Mouse (Mus musculus): Measurements from ENCODE around the gene Ints1. TPM values are rescaled to one million over a fixed set of nuclear protein-coding genes. Genes with fewer than 3 reads are reported as not detected.

Gene Ints1
- polyA plus RNA-seq, 1 experiment from 2014 or later, result 35.9 TPM

DNA sequence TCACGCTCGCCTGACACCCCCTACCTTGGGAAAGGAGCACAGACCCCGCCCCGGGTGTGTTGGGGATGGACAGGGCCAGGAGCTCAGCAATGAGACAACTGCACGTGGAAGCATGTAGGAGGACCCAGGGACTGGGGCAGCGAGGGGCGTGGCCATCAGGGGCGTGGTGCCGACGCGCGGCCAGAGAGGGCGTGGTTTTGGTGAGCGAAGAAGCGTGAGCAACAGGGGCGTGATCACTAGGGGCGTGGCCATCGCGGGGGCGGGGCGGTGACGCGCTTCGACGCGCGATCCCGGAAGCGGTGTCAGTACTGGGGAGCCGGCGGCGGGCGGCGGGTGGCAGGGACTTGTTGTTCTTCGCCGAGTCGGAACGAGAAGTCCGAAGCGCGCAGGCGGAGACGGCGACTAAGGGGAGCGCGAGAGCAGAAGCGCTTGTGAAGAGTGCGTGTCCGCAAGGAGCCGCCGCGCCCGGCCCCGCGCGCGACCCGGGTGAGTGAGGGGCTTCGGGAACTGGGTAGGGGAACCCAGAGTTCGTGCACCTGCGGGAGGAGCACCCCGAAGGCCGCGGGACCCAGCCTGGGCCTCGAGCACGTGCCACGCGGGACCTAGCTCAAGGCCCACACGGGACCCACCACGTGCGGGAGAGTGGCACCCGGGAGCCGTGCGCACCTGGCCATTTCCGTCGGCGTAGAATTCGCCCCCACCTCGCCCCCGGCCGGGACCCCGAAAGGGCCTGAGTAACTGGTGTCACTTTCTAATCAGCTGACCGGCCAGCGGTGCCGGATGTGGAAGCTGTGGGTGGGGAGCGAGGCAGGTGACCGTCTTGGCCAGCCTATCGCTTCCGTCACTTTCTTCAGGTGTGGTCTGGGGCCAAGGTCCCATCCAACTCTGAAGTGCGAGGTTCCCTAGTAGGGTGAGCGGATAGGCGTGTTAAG is 16.0 kb upstream of the Ints1 start, which contains the start of gene Mafk:
Gene Mafk, plus strand, starts transcription at position 287 of the 932 bp plus-strand sequence.
- Histone ChIP-seq H3K9me3 (ENCODE audit: control insufficient read depth, low read length) (no peaks in the 10 kb centered on the region), H3K27me3 (ENCODE audit: control insufficient read depth, insufficient read depth, low read length) (no peaks in the 10 kb centered on the region), H3K4me1 (ENCODE audit: control insufficient read depth, insufficient read depth, low read length) (peaks cover 13% of the 10 kb centered on the region), H3K36me3 (ENCODE audit: control insufficient read depth, insufficient read depth, low read length) (no peaks in the 10 kb centered on the region), H3K4me3 (ENCODE audit: low read depth, low read length) (peak within 1 kb of the TSS; percentile 46), H3K9ac (ENCODE audit: low read length) (peak within 1 kb of the TSS; percentile 30), H3K4me2 (ENCODE audit: low read depth) (peak within 1 kb of the TSS; percentile 86), H3K27ac (ENCODE audit: low read depth, low read length) (no peak within 1 kb of the TSS)
- DNase-seq (ENCODE audit: low spot score), result peak; percentile 98
- under 1% methylated on average over 91 of the region's 92 CpGs for WGBS
- ATAC-seq (ENCODE audit: insufficient read depth, low FRiP score, low TSS enrichment), result peak; percentile 87

DNA sequence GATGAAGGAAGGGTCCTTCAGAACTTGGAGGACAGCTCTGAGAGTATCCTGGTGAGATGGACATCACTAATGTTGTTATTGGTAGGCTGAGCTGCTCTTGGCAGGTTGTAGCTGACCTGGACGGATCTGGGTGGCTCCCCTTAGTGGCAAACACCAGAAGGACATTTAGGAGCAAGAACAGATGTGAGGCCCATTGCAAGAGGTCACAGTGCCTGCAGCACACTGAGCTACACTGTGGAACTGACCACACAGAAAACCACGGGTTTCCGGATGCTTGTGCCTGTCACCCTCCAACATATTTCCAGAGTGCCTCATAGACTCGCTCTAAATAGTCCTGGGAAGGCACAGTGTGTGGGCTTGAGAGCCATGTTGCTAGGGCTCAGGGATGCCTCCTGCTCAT is 14.0 kb upstream of the Ints1 start:
- no peak for ATAC-seq (ENCODE audit: insufficient read depth, low FRiP score, low TSS enrichment)
- H3K36me3 ChIP-seq (ENCODE audit: control insufficient read depth, insufficient read depth, low read length), result no peaks in the 10 kb centered on the region
- 64% methylated on average over 4 of the region's 4 CpGs for WGBS
- H3K9me3 ChIP-seq (ENCODE audit: control insufficient read depth, low read length), result no peaks in the 10 kb centered on the region
- H3K27ac ChIP-seq (ENCODE audit: low read depth, low read length), result no peak overlapping the region
- no peak overlapping the region for H3K4me2 ChIP-seq (ENCODE audit: low read depth)
- no peaks in the 10 kb centered on the region for H3K27me3 ChIP-seq (ENCODE audit: control insufficient read depth, insufficient read depth, low read length)
- no peak overlapping the region for H3K9ac ChIP-seq (ENCODE audit: low read length)
- no peak for DNase-seq (ENCODE audit: low spot score)
- no peak overlapping the region for H3K4me3 ChIP-seq (ENCODE audit: low read depth, low read length)
- peaks cover 10% of the 10 kb centered on the region for H3K4me1 ChIP-seq (ENCODE audit: control insufficient read depth, insufficient read depth, low read length)

DNA sequence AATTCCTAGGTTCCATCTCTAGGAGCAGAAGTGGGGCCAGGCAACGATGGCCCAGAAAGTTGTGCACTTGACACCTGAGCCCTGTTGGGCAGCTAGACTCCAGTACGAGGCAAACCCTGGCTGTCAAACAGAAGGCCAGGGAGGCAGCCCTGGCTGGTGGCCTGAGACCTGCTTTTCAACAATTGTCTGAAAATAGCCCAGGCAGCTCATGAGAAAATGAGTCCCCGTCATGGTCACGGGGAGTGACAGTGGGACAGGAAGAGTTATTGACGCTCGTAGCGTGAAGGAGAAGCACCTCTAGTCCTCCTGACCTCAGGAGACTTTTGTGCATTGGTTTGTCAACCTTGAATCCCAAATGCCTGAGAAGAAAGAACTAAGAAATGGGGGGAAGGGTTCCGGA is 5.9 kb upstream of the Ints1 start:
- H3K27ac ChIP-seq (ENCODE audit: low read depth, low read length), result no peak overlapping the region
- H3K4me1 ChIP-seq (ENCODE audit: control insufficient read depth, insufficient read depth, low read length), result no peaks in the 10 kb centered on the region
- H3K4me3 ChIP-seq (ENCODE audit: low read depth, low read length), result no peak overlapping the region
- ATAC-seq (ENCODE audit: insufficient read depth, low FRiP score, low TSS enrichment), result no peak
- H3K4me2 ChIP-seq (ENCODE audit: low read depth), result no peak overlapping the region
- no peak overlapping the region for H3K9ac ChIP-seq (ENCODE audit: low read length)
- H3K27me3 ChIP-seq (ENCODE audit: control insufficient read depth, insufficient read depth, low read length), result no peaks in the 10 kb centered on the region
- 85% methylated on average over 8 of the region's 8 CpGs for WGBS
- no peaks in the 10 kb centered on the region for H3K36me3 ChIP-seq (ENCODE audit: control insufficient read depth, insufficient read depth, low read length)
- H3K9me3 ChIP-seq (ENCODE audit: control insufficient read depth, low read length), result no peaks in the 10 kb centered on the region
- no peak for DNase-seq (ENCODE audit: low spot score)

DNA sequence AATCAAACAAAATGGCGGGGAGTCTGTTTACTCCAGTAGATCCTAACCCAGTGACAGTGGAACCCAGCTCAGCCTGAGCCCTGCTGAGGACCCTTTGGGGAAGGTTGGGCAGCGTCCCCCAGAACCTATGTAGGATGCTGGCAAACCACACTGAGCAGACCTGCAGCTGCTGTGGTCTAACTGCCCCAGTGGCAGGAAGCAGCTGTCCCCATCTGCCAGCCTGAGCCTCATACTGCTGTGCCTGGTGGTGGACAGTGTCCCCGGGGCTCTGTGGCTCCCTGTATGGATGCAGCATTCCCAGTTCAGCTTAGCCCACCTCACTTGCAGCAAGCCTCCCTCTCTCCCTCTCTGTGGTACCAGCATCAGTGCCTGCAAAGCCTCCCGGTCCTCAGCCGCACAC is 1.5 kb upstream of the Ints1 start:
- Histone ChIP-seq H3K27me3 (ENCODE audit: control insufficient read depth, insufficient read depth, low read length) (no peaks in the 10 kb centered on the region), H3K4me3 (ENCODE audit: low read depth, low read length) (no peak overlapping the region), H3K4me2 (ENCODE audit: low read depth) (no peak overlapping the region), H3K9ac (ENCODE audit: low read length) (no peak overlapping the region), H3K9me3 (ENCODE audit: control insufficient read depth, low read length) (no peaks in the 10 kb centered on the region), H3K27ac (ENCODE audit: low read depth, low read length) (no peak overlapping the region), H3K4me1 (ENCODE audit: control insufficient read depth, insufficient read depth, low read length) (peaks cover 8% of the 10 kb centered on the region), H3K36me3 (ENCODE audit: control insufficient read depth, insufficient read depth, low read length) (peaks cover 4% of the 10 kb centered on the region; the same call in 1 of the 2 replicates)
- 84% methylated on average over 5 of the region's 5 CpGs for WGBS
- ATAC-seq (ENCODE audit: insufficient read depth, low FRiP score, low TSS enrichment) (no peak), DNase-seq (ENCODE audit: low spot score) (no peak)

DNA sequence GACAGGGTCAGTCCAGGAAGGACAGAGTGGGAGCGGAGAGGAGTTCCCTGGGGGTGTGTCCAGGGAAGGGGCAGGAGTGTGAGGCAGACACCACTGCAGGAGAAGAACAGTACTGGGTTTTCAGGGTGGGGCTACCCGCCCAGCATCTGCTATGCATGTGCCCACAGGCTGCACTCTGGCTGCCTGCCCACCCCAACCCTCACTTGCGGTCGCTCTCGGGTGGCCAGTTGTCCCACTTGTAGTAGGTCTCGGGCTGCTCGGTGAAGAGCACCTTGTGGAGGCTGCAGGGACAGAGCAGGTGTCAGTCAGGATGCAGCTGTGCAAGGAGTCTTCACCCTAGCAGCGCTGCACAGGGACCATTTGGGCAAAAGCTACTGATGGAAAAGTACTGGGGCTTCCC is 7.3 kb downstream of the Ints1 start:
- no peak for DNase-seq (ENCODE audit: low spot score)
- H3K4me1 ChIP-seq (ENCODE audit: control insufficient read depth, insufficient read depth, low read length), result no peaks in the 10 kb centered on the region
- no peak overlapping the region for H3K27ac ChIP-seq (ENCODE audit: low read depth, low read length)
- no peak overlapping the region for H3K9ac ChIP-seq (ENCODE audit: low read length)
- no peaks in the 10 kb centered on the region for H3K27me3 ChIP-seq (ENCODE audit: control insufficient read depth, insufficient read depth, low read length)
- WGBS, result 97% methylated on average over 8 of the region's 8 CpGs
- H3K4me3 ChIP-seq (ENCODE audit: low read depth, low read length), result no peak overlapping the region
- no peak for ATAC-seq (ENCODE audit: insufficient read depth, low FRiP score, low TSS enrichment)
- peaks cover 39% of the 10 kb centered on the region for H3K36me3 ChIP-seq (ENCODE audit: control insufficient read depth, insufficient read depth, low read length)
- no peak overlapping the region for H3K4me2 ChIP-seq (ENCODE audit: low read depth)
- no peaks in the 10 kb centered on the region for H3K9me3 ChIP-seq (ENCODE audit: control insufficient read depth, low read length)

DNA sequence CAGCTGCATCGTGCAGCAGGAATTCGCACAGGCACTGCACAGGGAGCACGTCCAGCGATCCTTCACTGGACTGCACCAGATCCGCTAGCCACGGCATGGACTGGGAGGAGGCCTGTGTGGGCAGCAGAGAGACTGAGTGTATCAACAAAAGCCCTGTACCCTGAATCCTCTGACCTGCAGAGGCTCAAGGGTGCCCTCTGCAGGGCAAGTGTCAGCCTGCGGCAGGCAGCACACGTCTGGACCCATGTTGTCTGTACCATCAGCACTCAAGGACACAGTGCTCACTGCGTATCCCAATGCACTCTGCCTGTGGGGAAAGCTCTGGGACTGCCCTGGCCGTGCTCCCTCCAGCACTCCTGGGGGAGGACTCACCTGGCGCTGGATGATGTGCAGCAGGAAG is 11.2 kb downstream of the Ints1 start:
- Histone ChIP-seq H3K27me3 (ENCODE audit: control insufficient read depth, insufficient read depth, low read length) (no peaks in the 10 kb centered on the region), H3K36me3 (ENCODE audit: control insufficient read depth, insufficient read depth, low read length) (peaks cover 41% of the 10 kb centered on the region), H3K9ac (ENCODE audit: low read length) (no peak overlapping the region), H3K4me2 (ENCODE audit: low read depth) (no peak overlapping the region), H3K4me1 (ENCODE audit: control insufficient read depth, insufficient read depth, low read length) (no peaks in the 10 kb centered on the region), H3K27ac (ENCODE audit: low read depth, low read length) (no peak overlapping the region), H3K9me3 (ENCODE audit: control insufficient read depth, low read length) (no peaks in the 10 kb centered on the region), H3K4me3 (ENCODE audit: low read depth, low read length) (no peak overlapping the region)
- DNase-seq (ENCODE audit: low spot score) (peak; percentile 56), ATAC-seq (ENCODE audit: insufficient read depth, low FRiP score, low TSS enrichment) (no peak)
- WGBS, result 73% methylated on average over 11 of the region's 11 CpGs

DNA sequence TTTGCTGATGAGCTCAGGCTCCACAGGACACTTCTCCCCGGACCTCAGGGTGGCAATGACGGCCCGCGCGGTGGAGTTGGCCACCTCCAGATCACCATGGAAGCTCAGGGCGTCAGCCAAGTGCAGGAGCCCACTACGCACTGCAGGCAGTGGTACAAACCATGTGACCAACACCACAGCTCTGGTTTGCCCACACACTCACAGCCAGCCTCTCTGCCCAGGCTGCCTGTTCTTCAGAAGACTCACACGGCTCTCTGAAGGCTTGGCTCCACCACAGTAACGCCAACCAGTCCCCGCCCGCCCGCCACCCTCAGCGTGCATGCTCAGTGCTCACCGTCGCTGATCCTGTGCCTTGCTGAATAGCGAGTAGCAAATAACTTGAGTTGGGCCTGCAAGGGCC is 17.4 kb downstream of the Ints1 start:
- Histone ChIP-seq H3K9me3 (ENCODE audit: control insufficient read depth, low read length) (no peaks in the 10 kb centered on the region), H3K27me3 (ENCODE audit: control insufficient read depth, insufficient read depth, low read length) (no peaks in the 10 kb centered on the region), H3K36me3 (ENCODE audit: control insufficient read depth, insufficient read depth, low read length) (peaks cover 39% of the 10 kb centered on the region), H3K4me2 (ENCODE audit: low read depth) (no peak overlapping the region), H3K4me1 (ENCODE audit: control insufficient read depth, insufficient read depth, low read length) (no peaks in the 10 kb centered on the region), H3K4me3 (ENCODE audit: low read depth, low read length) (no peak overlapping the region), H3K9ac (ENCODE audit: low read length) (no peak overlapping the region), H3K27ac (ENCODE audit: low read depth, low read length) (no peak overlapping the region)
- no peak for ATAC-seq (ENCODE audit: insufficient read depth, low FRiP score, low TSS enrichment)
- 87% methylated on average over 16 of the region's 16 CpGs for WGBS
- no peak for DNase-seq (ENCODE audit: low spot score)

DNA sequence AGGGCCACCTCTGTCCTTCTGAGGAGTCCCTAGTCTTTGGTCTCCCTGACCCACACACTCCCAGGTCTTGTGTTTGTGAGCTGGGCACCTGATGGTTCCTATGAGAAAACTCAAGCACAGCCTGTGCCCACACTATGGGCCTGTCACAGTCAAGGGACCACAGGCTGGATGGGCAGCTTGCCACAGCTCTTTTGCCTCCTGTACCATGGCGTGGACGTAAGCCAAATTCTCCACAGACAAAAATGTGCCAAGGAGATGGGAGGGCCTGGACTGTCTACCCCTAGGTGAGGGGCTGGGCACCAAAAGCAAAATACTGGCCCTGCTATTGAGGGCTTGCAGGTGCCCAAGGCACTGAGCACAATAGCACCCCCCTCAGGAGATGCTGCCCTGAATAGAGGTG is 18.9 kb downstream of the Ints1 start:
- Histone ChIP-seq H3K4me1 (ENCODE audit: control insufficient read depth, insufficient read depth, low read length) (no peaks in the 10 kb centered on the region), H3K4me3 (ENCODE audit: low read depth, low read length) (no peak overlapping the region), H3K27ac (ENCODE audit: low read depth, low read length) (no peak overlapping the region), H3K9me3 (ENCODE audit: control insufficient read depth, low read length) (no peaks in the 10 kb centered on the region), H3K27me3 (ENCODE audit: control insufficient read depth, insufficient read depth, low read length) (no peaks in the 10 kb centered on the region), H3K9ac (ENCODE audit: low read length) (no peak overlapping the region), H3K36me3 (ENCODE audit: control insufficient read depth, insufficient read depth, low read length) (peaks cover 36% of the 10 kb centered on the region), H3K4me2 (ENCODE audit: low read depth) (no peak overlapping the region)
- DNase-seq (ENCODE audit: low spot score), result no peak
- 95% methylated on average over 2 of the region's 2 CpGs for WGBS
- no peak for ATAC-seq (ENCODE audit: insufficient read depth, low FRiP score, low TSS enrichment)

DNA sequence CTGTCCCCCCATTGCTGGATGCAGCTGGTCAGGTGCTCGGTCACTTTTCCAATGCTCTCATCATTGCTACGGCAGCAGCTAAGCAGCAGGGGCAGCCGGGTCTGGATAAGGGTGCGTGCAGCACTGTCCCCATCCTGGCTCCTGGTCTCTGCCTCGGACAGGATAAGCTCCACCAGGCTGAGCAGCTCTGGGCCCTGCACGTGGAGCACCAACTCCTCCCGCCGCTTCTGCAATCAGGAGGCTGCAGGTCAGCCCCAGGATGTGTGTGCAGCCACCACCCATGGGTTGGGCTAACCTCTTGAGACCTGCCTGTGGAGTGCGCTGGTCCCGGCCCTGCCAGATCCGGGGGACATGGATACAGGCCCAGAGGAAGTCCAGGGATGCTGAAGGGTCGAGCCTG is 19.3 kb downstream of the Ints1 start:
- Histone ChIP-seq H3K4me1 (ENCODE audit: control insufficient read depth, insufficient read depth, low read length) (no peaks in the 10 kb centered on the region), H3K9me3 (ENCODE audit: control insufficient read depth, low read length) (no peaks in the 10 kb centered on the region), H3K9ac (ENCODE audit: low read length) (no peak overlapping the region), H3K4me2 (ENCODE audit: low read depth) (no peak overlapping the region), H3K4me3 (ENCODE audit: low read depth, low read length) (no peak overlapping the region), H3K27me3 (ENCODE audit: control insufficient read depth, insufficient read depth, low read length) (no peaks in the 10 kb centered on the region), H3K27ac (ENCODE audit: low read depth, low read length) (no peak overlapping the region), H3K36me3 (ENCODE audit: control insufficient read depth, insufficient read depth, low read length) (peaks cover 39% of the 10 kb centered on the region)
- DNase-seq (ENCODE audit: low spot score), result no peak
- WGBS, result 92% methylated on average over 12 of the region's 12 CpGs
- no peak for ATAC-seq (ENCODE audit: insufficient read depth, low FRiP score, low TSS enrichment)

Data from neural tube, embryonic 11.5 days (tissue).